Mouse (Mus musculus): ENCODE measurements around the gene Gm28308.

Gene Gm28308

GRCm38 (mm10) chr6:52213119-52213986 lies at the start of gene Gm28308, which contains the start of gene Hoxa3:
Gene Gm28308 (minus strand): TSS chr6:52213339.
Gene Hoxa3 (minus strand): TSS chr6:52213336.
- no peak for DNase-seq

- no peak for DNase-seq
Observed at GRCm38 (mm10) chr6:52262463-52263320, 49.6 kb upstream of the Gm28308 start.

DNA sequence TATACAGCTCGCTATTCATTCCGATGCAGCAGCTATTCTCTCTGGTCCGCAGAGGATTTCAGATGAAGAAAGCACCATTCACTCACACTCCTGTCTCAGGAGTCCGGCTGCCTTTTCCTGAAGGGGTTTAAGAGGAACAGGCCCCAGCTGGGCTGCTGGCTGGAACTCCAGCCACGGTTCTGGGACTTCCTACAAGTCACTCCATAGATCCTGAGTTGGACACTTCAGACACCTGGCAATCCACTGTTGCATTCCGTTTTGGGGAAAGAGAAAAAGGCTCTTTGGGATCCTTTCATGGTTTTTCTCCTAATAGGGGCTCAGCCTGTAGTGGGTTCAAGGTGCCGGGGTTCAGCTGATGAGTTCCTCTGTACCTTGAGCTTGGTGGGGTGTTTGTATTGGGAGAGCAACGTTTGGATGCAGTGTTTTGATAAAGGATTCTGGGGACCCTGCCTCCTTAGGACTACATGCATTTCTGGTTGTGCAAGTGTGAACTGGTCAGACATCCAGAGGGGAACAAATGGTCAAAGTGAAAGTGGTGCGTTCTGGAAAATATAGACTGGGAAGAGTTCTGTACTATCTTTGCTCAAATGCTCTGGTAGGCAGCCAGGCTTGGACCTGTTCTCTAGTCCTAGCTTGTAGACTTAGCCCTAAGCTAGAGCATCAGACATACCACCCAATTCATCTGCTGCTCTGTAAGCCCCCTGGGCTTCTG lies 48.8 kb upstream of the Gm28308 start:
- DNase-seq = no peak

GRCm38 (mm10) chr6:52260654-52261575 lies 47.8 kb upstream of the Gm28308 start, which contains the start of gene Hoxa13:
Gene Hoxa13 (minus strand): TSS chr6:52260880.
- no peak for DNase-seq

GRCm38 (mm10) chr6:52259811-52260261 lies 46.7 kb upstream of the Gm28308 start:
- no peak for DNase-seq

- DNase-seq = no peak
Observed at GRCm38 (mm10) chr6:52259081-52259790, 46.1 kb upstream of the Gm28308 start.

- peak; percentile 51 for DNase-seq
Observed at GRCm38 (mm10) chr6:52256956-52257355, 43.8 kb upstream of the Gm28308 start.

- no peak for DNase-seq
Observed at GRCm38 (mm10) chr6:52253511-52254500, 40.7 kb upstream of the Gm28308 start.

GRCm38 (mm10) chr6:52252775-52253376 lies 39.7 kb upstream of the Gm28308 start:
- no peak for DNase-seq

- DNase-seq = no peak
Observed at GRCm38 (mm10) chr6:52252016-52252774, 39.1 kb upstream of the Gm28308 start.

GRCm38 (mm10) chr6:52251177-52251879 lies 38.2 kb upstream of the Gm28308 start:
- no peak for DNase-seq

DNA sequence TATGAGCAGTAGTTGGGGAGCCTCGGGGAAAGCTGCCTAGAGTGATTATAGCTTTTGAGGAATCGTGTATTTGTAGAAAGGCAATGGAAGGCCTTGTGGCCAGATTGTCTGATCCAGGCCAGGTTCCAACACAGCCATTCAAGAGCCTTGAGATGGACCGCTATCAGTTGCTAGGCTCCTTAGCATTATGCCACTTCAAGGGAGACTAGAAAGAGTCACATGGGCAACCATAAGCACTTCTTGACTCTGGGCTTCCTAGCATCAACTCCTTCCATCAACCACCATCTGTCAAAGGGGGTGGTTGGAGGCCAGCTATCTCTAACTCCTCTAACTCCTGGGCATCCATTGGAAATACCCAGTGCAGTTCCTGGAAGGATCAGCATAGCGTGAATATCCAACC lies 36.7 kb upstream of the Gm28308 start:
- no peak for DNase-seq

DNA sequence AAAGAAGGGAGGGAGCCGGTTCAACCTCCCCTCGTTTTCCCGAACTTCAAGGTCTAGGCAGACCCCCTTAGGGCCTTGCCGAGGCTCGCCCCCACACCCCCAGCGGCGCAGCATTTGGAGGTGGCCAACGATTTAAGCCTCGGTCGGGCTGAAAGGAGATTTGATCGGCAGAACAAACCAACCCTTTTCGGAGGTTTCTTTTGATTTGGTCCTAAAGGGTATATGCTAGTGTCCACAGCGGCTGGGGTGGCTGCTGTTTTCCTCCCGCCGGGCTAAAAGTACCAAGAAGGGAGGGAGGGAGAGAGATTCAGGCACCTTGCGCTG lies 36.2 kb upstream of the Gm28308 start:
- DNase-seq = no peak

- no peak for DNase-seq
Observed at GRCm38 (mm10) chr6:52248638-52249414, 35.7 kb upstream of the Gm28308 start.

DNA sequence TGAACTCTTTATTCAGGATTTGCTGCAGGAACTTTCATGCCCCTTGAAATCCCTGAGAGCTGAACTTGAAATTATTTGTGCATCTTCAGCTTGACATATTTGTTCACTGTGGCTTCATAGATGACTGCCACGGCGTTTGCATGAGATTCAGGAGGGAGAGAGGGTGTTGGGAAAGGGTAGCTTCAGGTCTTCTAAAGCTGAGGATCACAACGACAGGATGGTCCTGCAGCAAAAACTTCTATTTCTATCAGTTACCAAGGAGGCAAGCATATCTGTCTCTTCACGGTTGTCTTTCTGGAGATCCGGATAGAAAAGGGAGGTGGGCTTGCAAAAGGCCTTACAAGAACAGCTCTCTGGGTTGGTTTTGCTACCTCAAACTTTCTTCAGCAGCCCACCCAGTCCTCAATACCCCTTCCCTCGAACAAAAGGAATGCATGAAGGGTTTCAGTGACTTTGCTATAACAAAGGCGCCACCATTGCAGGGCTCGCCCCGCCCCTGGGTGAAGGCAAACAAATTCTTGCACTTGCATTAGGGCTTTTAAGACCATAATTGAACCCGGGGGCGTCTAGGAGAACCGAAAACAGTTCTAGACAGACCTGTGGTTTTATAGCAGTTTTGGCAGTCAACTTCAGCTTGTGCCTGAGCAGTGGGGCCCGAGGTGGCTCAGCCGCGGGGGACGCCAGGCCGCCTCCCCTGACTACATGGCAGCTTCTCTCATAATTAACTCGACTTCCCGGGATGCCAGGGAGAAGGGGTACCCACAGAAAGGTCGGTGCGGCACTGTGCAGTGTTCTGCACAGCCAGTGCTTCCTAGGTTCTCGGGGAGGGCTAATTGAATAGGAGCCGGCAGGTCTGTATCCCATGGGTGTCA lies 34.9 kb upstream of the Gm28308 start:
- no peak for DNase-seq

DNA sequence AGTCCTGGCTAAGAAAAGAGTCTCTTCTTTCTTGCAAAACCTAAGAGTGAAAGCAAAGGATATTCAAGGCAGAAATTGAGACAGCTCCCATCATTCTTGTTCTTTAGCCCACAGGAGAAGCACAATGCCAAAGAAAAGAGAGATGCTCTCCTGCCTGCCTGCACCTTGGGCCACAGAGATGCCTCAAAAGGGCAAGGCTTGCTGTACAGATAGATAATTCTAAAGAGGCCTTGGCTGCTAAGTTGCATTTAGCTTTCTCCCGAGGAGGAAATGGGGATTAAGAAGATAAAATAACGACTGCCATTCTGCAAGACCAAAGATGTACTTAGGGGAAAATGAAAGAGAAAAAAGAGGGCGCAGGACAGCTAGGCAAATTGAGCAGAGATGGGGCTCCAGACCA lies 33.8 kb upstream of the Gm28308 start:
- DNase-seq = no peak

All from right cerebral cortex, adult 18-20 months (tissue).